In the genomic region with DNA sequence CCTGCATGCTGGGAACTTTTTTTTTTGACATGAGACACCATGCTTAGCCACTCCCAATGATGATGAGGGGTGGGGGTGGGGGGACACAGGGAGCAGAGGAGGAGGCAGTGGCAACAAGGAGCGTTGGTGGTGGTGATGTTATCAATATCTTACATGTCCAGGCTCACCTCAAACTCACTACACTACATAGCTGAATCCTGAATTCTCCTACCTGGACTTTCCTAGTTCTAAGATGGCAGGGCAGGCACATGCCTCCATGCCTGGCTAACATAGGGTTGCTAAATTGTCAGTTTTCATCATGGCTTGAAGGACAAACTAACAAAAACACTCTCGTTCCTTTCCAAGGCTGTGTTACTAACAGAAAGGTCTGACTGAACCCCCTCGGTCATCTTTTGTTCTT, we compare ENCODE assay signal across 20 mouse cellular contexts.
DNase-seq lines count a peak whose midpoint lies in the region; ATAC-seq lines count a peak whose summit lies in the region.
"Had no signal": no experiment of that assay in that cellular context is flagged by ENCODE, and none has a peak within 500 bp of the region (broad histone marks: within the 10 kb centered on the region; RNA-seq: fewer than 3 reads in every experiment).

No protein-coding gene starts in this region.

- no peaks in the 10 kb centered on the region for H3K4me1 ChIP-seq in midbrain, embryonic 11.5 days (ENCODE audit: control insufficient read depth, insufficient read depth, low read length)
- no peaks in the 10 kb centered on the region for H3K4me1 ChIP-seq in midbrain, embryonic 16.5 days (ENCODE audit: control insufficient read depth, insufficient read depth, low read length)
- H3K4me1 ChIP-seq in embryonic facial prominence, embryonic 14.5 days (ENCODE audit: control insufficient read depth, insufficient read depth, low read length): peaks cover 16% of the 10 kb centered on the region
- peaks cover 21% of the 10 kb centered on the region for H3K4me1 ChIP-seq in limb, embryonic 12.5 days (replicated peaks)
- H3K4me1 ChIP-seq in intestine, embryonic 15.5 days (replicated peaks): peaks cover 3% of the 10 kb centered on the region; the same call in 1 of the 2 replicates
- H3K4me1 ChIP-seq in liver, embryonic 12.5 days: no peaks in the 10 kb centered on the region
- H3K4me1 ChIP-seq in hindbrain, embryonic 16.5 days (ENCODE audit: control insufficient read depth, insufficient read depth, low read depth, low read length): no peaks in the 10 kb centered on the region
- H3K4me1 ChIP-seq: forebrain, embryonic 13.5 days; heart, embryonic 15.5 days; hindbrain, embryonic 13.5 days had no signal

- H3K9ac ChIP-seq in midbrain, embryonic 11.5 days (ENCODE audit: low read length): no peak overlapping the region
- no peak overlapping the region for H3K9ac ChIP-seq in midbrain, embryonic 16.5 days (ENCODE audit: low read depth, low read length)
- no peak overlapping the region for H3K9ac ChIP-seq in embryonic facial prominence, embryonic 14.5 days (ENCODE audit: low read depth, low read length)
- H3K9ac ChIP-seq in limb, embryonic 12.5 days (replicated peaks): no peak overlapping the region
- H3K9ac ChIP-seq in intestine, embryonic 15.5 days: no peak overlapping the region
- no peak overlapping the region for H3K9ac ChIP-seq in liver, embryonic 12.5 days
- H3K9ac ChIP-seq in hindbrain, embryonic 16.5 days (ENCODE audit: low read depth, low read length): no peak overlapping the region
- H3K9ac ChIP-seq: forebrain, embryonic 13.5 days; forebrain, postnatal 0 days; heart, embryonic 15.5 days; hindbrain, embryonic 13.5 days had no signal

- H3K9me3 ChIP-seq in midbrain, embryonic 11.5 days (ENCODE audit: control insufficient read depth, low read length): no peaks in the 10 kb centered on the region
- no peaks in the 10 kb centered on the region for H3K9me3 ChIP-seq in midbrain, embryonic 16.5 days (replicated peaks; ENCODE audit: control insufficient read depth, low read length, poor library complexity, severe bottlenecking)
- no peaks in the 10 kb centered on the region for H3K9me3 ChIP-seq in embryonic facial prominence, embryonic 14.5 days (ENCODE audit: control insufficient read depth, low read length)
- no peaks in the 10 kb centered on the region for H3K9me3 ChIP-seq in limb, embryonic 12.5 days
- no peaks in the 10 kb centered on the region for H3K9me3 ChIP-seq in intestine, embryonic 15.5 days
- no peaks in the 10 kb centered on the region for H3K9me3 ChIP-seq in liver, embryonic 12.5 days (replicated peaks)
- H3K9me3 ChIP-seq in hindbrain, embryonic 16.5 days (ENCODE audit: control insufficient read depth, low read length): no peaks in the 10 kb centered on the region
- H3K9me3 ChIP-seq: forebrain, embryonic 13.5 days; heart, embryonic 15.5 days; hindbrain, embryonic 13.5 days had no signal

- H3K4me3 ChIP-seq in midbrain, embryonic 11.5 days (ENCODE audit: low read depth, low read length): no peak overlapping the region
- no peak overlapping the region for H3K4me3 ChIP-seq in midbrain, embryonic 16.5 days (ENCODE audit: low read depth, low read length)
- no peak overlapping the region for H3K4me3 ChIP-seq in embryonic facial prominence, embryonic 14.5 days (ENCODE audit: low read depth, low read length)
- H3K4me3 ChIP-seq in limb, embryonic 12.5 days (replicated peaks): no peak overlapping the region
- H3K4me3 ChIP-seq in intestine, embryonic 15.5 days (replicated peaks): no peak overlapping the region
- no peak overlapping the region for H3K4me3 ChIP-seq in liver, embryonic 12.5 days
- no peak overlapping the region for H3K4me3 ChIP-seq in hindbrain, embryonic 16.5 days (ENCODE audit: low read length)
- H3K4me3 ChIP-seq: forebrain, embryonic 13.5 days; heart, embryonic 15.5 days; hindbrain, embryonic 13.5 days had no signal

- DNase-seq in midbrain, embryonic 11.5 days (ENCODE audit: low spot score, missing footprints): peak; percentile 70
- DNase-seq in embryonic facial prominence, embryonic 14.5 days (ENCODE audit: low spot score): no peak
- DNase-seq: adrenal gland, postnatal 14 days; cerebellum, adult 11-12 months; cerebellum, adult 9-10 months; cerebellum, postnatal 25 days; forebrain, postnatal 0 days; gastrocnemius, postnatal 14 days; heart, postnatal 14 days had no signal

- 64% methylated on average over 3 of the region's 3 CpGs for WGBS in midbrain, embryonic 11.5 days
- 59% methylated on average over 3 of the region's 3 CpGs for WGBS in midbrain, embryonic 16.5 days
- WGBS in embryonic facial prominence, embryonic 14.5 days: 47% methylated on average over 3 of the region's 3 CpGs
- WGBS in limb, embryonic 12.5 days: 76% methylated on average over 3 of the region's 3 CpGs
- WGBS in intestine, embryonic 15.5 days: 72% methylated on average over 3 of the region's 3 CpGs
- 49% methylated on average over 3 of the region's 3 CpGs for WGBS in liver, embryonic 12.5 days (ENCODE audit: insufficient replicate concordance)
- 57% methylated on average over 3 of the region's 3 CpGs for WGBS in hindbrain, embryonic 16.5 days

- no peaks in the 10 kb centered on the region for H3K27me3 ChIP-seq in midbrain, embryonic 11.5 days (ENCODE audit: control insufficient read depth, insufficient read depth, low read length)
- no peaks in the 10 kb centered on the region for H3K27me3 ChIP-seq in midbrain, embryonic 16.5 days (ENCODE audit: control insufficient read depth, insufficient read depth, low read depth, low read length)
- no peaks in the 10 kb centered on the region for H3K27me3 ChIP-seq in embryonic facial prominence, embryonic 14.5 days (replicated peaks; ENCODE audit: control insufficient read depth, insufficient read depth, low read length)
- no peaks in the 10 kb centered on the region for H3K27me3 ChIP-seq in limb, embryonic 12.5 days
- no peaks in the 10 kb centered on the region for H3K27me3 ChIP-seq in intestine, embryonic 15.5 days (replicated peaks)
- no peaks in the 10 kb centered on the region for H3K27me3 ChIP-seq in liver, embryonic 12.5 days (replicated peaks)
- H3K27me3 ChIP-seq in hindbrain, embryonic 16.5 days (replicated peaks; ENCODE audit: control insufficient read depth, insufficient read depth, low read length): no peaks in the 10 kb centered on the region
- H3K27me3 ChIP-seq: forebrain, embryonic 13.5 days; hindbrain, embryonic 13.5 days; Patski had no signal

- no peak overlapping the region for H3K4me2 ChIP-seq in midbrain, embryonic 11.5 days
- no peak overlapping the region for H3K4me2 ChIP-seq in midbrain, embryonic 16.5 days (ENCODE audit: low read length)
- H3K4me2 ChIP-seq in embryonic facial prominence, embryonic 14.5 days (ENCODE audit: low read depth, low read length): no peak overlapping the region
- H3K4me2 ChIP-seq in limb, embryonic 12.5 days: no peak overlapping the region
- H3K4me2 ChIP-seq in intestine, embryonic 15.5 days (replicated peaks): no peak overlapping the region
- no peak overlapping the region for H3K4me2 ChIP-seq in liver, embryonic 12.5 days
- no peak overlapping the region for H3K4me2 ChIP-seq in hindbrain, embryonic 16.5 days (ENCODE audit: low read length)
- H3K4me2 ChIP-seq: forebrain, embryonic 13.5 days; heart, embryonic 11.5 days; heart, embryonic 15.5 days; hindbrain, embryonic 13.5 days had no signal

- ATAC-seq in midbrain, embryonic 11.5 days (ENCODE audit: low FRiP score): no peak
- no peak for ATAC-seq in midbrain, embryonic 16.5 days
- no peak for ATAC-seq in embryonic facial prominence, embryonic 14.5 days (ENCODE audit: low read depth)
- no peak for ATAC-seq in limb, embryonic 12.5 days (ENCODE audit: insufficient number of reproducible peaks, insufficient read depth, low FRiP score, low TSS enrichment, low read depth)
- ATAC-seq in intestine, embryonic 15.5 days: no peak
- ATAC-seq in liver, embryonic 12.5 days: no peak
- ATAC-seq in hindbrain, embryonic 16.5 days: no peak
- ATAC-seq: activated CD4-positive, CD25-positive, alpha-beta regulatory T cell, adult 4 months; forebrain, embryonic 13.5 days; forebrain, postnatal 0 days; Patski had no signal

- no peaks in the 10 kb centered on the region for H3K36me3 ChIP-seq in midbrain, embryonic 11.5 days (ENCODE audit: control insufficient read depth, insufficient read depth, low read length)
- no peaks in the 10 kb centered on the region for H3K36me3 ChIP-seq in midbrain, embryonic 16.5 days (ENCODE audit: control insufficient read depth, insufficient read depth, low read length)
- no peaks in the 10 kb centered on the region for H3K36me3 ChIP-seq in embryonic facial prominence, embryonic 14.5 days (ENCODE audit: control insufficient read depth, insufficient read depth, low read length)
- no peaks in the 10 kb centered on the region for H3K36me3 ChIP-seq in limb, embryonic 12.5 days
- H3K36me3 ChIP-seq in intestine, embryonic 15.5 days: no peaks in the 10 kb centered on the region
- no peaks in the 10 kb centered on the region for H3K36me3 ChIP-seq in liver, embryonic 12.5 days
- H3K36me3 ChIP-seq in hindbrain, embryonic 16.5 days (ENCODE audit: control insufficient read depth, insufficient read depth, low read length): no peaks in the 10 kb centered on the region
- H3K36me3 ChIP-seq: heart, embryonic 15.5 days; hindbrain, embryonic 13.5 days had no signal

- H3K27ac ChIP-seq in midbrain, embryonic 11.5 days (ENCODE audit: low read depth, low read length): no peak overlapping the region
- H3K27ac ChIP-seq in midbrain, embryonic 16.5 days (ENCODE audit: low read length): no peak overlapping the region
- peak overlapping the region; percentile 81; the same call in 1 of the 2 replicates for H3K27ac ChIP-seq in embryonic facial prominence, embryonic 14.5 days (replicated peaks; ENCODE audit: low read depth, low read length)
- H3K27ac ChIP-seq in limb, embryonic 12.5 days: peak overlapping the region; percentile 57; the same call in 1 of the 2 replicates
- no peak overlapping the region for H3K27ac ChIP-seq in intestine, embryonic 15.5 days
- H3K27ac ChIP-seq in liver, embryonic 12.5 days: no peak overlapping the region
- no peak overlapping the region for H3K27ac ChIP-seq in hindbrain, embryonic 16.5 days (ENCODE audit: low read depth, low read length)
- H3K27ac ChIP-seq: forebrain, embryonic 13.5 days; heart, embryonic 15.5 days; hindbrain, embryonic 13.5 days had no signal

Comparison
In these comparisons a context has a peak if more than half of its experiments do, and no peak if none do; other contexts are left out.
1. H3K27ac ChIP-seq: peak in embryonic facial prominence, embryonic 14.5 days (single experiment) and limb, embryonic 12.5 days (single experiment); none in midbrain, embryonic 11.5 days (single experiment), midbrain, embryonic 16.5 days (single experiment), intestine, embryonic 15.5 days (single experiment), liver, embryonic 12.5 days (single experiment) and hindbrain, embryonic 16.5 days (single experiment).